Mouse (Mus musculus): ENCODE results near the gene Foxp1.

Gene Foxp1

GRCm38 (mm10) chr6:99274667-99275066, 247.9 kb downstream of the Foxp1 start:
- no peak for DNase-seq

DNA sequence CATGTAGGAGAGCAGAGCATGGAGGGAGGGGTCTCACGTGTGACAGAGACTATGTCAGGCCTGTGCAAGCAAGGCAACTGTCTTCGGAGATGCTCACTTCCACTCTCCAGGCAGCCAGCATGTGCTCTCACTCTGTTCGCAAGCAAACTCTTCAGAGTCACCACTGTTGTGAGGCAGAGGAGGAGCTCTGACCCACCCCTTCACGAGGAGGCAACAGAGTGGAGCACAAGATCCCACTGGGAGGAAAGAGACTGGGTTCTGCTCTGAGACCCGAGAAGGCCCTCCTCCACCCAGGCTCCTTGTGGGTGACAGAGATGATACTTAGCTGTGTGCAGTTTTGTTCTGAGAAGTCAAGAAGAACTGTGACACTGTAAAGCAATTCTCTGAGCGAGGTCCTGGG, 248.3 kb downstream of the Foxp1 start:
- no peak for DNase-seq

DNA sequence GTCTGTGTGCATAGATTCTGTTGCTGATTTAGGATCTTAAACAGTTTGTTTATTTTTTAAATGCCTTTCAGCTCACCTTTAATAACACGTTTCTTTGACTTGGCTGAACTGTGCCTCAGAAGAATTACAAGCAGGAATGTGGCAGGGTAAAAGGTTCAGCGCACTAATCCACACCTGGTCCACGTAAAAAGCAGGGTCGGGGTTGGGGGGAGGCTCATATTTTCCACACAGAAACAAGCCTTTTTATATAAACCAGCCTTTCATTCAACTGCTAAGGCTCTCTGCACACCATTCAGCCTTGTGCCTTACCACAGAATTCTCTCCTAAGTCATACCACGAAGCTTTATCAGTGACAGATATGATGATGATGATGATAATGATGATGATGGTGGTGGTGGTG, 249.3 kb downstream of the Foxp1 start:
- DNase-seq: no peak

DNA sequence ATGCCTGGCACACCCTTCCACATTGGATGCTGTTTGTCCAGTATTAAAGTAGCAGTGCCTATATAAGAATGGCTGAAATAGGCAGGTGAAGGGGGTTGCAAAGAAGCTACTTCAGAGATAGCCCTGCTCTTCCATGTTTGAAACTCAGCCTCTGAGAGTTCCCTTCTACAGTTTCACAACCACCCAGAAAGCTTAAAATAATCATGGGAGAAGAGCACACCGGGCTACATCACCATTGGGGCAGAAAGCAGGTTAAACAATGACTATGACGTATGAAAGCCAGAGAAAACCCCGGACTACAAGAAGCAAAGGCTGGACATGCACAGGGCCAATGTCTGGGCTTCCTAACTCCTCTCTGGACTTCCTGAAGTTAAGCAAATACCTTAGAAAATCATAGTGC, 250.3 kb downstream of the Foxp1 start:
- DNase-seq: no peak

DNA sequence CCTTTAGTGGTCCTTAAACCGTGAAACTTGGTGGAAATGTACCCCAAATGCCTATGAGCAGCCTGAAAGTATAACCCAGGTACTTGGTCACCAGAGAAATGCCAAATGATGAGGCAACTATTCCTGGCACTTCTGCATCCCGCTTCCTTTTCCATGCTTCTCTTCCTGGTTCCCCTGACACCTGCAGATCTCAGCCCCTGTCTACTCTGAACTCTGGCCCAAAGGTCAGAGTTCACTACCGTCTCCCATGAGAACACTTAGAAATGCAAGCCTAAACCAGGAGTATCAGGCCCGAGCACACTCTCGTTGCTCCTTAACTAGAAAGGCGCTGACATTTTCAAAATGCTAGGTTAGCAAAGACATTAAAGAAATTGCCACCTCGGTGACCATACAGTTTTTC, 250.8 kb downstream of the Foxp1 start:
- no peak for DNase-seq

DNA sequence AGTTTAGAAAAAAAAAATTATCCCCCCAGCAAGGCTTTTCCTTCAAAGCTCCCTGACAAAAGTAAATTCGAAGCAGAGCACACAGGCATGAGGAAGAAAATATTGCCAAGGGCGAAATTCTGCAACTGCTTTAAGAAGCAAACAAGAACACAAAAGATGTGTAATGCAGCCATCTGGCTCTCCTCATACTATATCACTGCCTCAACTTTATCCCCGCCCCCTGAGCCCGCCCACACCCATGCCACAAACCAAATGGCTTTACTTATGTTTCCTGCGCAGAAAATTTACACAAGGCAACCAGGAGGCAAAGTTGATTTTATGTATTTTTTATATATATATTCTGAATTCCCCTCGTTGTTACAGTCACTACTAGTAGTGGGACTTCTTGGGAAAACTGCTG, 252.6 kb downstream of the Foxp1 start:
- DNase-seq: no peak

- DNase-seq: no peak
Measured at GRCm38 (mm10) chr6:99268171-99269061, 254.1 kb downstream of the Foxp1 start.

- DNase-seq: no peak
Measured at GRCm38 (mm10) chr6:99265945-99266656, 256.4 kb downstream of the Foxp1 start.

DNA sequence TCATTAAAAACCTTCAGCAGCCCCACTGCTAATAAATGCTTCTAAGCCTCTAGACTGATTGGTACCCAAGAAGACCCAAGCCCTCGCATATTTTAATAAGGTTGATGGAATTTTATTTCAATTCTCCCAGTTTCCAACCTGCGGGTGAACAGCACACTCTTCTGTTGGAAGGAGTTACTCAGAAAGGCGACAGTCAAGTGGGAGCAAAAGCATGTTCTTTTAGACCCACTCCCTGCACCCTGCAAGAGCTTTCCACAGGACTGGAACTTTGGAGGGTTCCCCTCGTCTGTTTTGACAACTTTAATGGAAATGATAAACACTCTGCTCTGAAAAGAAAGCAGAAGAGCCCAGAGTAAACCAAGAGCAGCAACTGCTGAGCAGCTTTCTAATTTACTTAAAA, 257.3 kb downstream of the Foxp1 start:
- DNase-seq: no peak

DNA sequence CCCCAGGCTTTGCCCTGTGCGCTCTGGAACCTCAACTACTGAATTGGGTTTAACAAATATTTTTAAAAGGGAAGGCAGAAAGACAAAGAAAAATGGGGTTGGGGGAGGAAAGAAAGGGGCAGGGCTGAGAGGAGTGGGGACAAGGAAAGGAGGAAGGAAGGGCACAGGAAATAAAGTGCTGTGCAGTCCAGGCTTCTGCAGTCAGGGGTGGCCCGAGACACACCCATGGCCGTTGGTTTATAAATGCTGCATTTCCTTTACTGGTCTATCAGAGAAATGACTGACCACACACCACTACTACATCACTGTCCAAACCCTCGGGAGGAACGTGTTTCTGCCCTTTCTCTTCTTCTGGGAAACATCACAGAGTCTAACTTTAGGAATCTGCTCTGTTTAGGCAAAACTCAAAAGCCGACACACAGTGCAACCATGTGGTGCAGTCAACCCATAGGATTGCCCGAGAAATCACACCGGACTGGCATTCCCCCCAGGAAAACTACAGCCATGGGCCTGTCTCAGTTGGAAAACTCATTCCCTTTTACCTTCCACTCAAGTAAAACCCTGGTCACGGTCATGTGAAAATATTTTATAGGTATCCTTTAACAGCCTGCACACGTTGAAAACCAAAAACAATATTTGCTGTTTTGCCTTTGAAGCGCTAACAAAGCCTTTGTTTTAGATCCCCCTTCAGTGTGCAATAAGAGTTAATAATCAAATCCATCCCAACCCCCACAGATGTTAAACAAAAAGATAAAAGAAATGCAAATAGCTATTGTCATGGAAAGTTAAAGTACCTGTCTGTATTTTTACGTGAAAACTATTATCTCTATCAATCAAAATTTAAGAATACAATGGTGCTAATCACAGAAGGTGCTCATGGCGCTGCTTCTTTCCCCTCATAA, 258.1 kb downstream of the Foxp1 start:
- no peak for DNase-seq

DNA sequence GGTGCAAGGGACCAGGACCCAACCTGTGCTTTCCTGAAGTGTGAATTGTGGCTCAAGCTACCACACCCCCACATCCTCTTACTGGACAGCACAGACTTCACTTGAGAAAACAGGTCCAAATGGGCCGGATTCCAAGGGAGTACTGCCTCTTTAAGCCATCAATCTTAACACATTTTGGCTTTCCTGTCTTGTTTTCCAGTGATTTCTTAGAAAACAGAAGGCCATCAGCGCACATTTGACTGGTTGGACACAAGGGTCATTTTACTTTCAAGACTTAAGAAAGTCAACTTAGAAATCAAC, 258.7 kb downstream of the Foxp1 start:
- DNase-seq: no peak

GRCm38 (mm10) chr6:99263061-99263885, 259.2 kb downstream of the Foxp1 start:
- DNase-seq: no peak

- DNase-seq: no peak
Measured at GRCm38 (mm10) chr6:99261737-99262130, 260.8 kb downstream of the Foxp1 start.

- no peak for DNase-seq
Measured at GRCm38 (mm10) chr6:99260941-99261736, 261.4 kb downstream of the Foxp1 start.

GRCm38 (mm10) chr6:99258346-99258745, 264.2 kb downstream of the Foxp1 start:
- no peak for DNase-seq

DNA sequence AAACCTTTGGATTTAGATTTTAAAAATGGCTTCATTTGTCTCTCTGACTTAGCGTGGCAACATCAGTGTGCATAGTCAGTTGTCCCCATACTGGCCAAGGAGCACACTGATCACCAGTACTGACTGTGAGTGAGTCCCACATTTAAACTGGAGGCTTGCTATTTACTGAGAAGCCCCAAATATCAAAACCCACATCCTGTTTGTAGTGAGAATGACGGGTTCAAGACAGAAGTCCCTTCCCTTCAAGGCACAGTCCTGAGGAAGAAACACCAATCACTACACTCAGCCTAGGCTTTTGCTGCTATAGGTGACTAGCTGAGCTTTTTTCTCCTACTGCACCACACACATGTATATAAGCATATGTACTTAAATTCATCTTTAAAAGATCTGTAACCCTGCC, 264.8 kb downstream of the Foxp1 start:
- DNase-seq: no peak

DNA sequence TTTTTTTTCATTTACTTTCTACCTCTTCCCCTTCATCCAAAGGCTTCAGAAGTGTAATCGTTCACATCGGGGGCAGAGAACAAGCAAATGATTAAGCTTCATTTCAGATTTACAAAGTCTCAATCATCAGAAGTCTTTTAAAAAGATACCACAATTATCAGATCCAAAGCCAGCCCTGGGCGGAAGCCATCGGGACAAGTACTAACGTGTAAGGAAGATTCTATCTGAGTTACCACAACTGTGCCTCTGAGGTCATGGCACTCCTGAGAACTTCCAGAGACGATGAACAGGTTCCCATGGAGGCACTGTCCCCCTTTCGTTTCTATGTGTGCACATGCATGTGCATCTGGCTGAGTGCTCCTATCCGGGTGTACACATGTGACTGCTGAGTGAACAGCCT, 269.2 kb downstream of the Foxp1 start:
- no peak for DNase-seq

- no peak for DNase-seq
Measured at GRCm38 (mm10) chr6:99252816-99253215, 269.7 kb downstream of the Foxp1 start.

- DNase-seq: no peak
Measured at GRCm38 (mm10) chr6:99251924-99252323, 270.6 kb downstream of the Foxp1 start.

DNA sequence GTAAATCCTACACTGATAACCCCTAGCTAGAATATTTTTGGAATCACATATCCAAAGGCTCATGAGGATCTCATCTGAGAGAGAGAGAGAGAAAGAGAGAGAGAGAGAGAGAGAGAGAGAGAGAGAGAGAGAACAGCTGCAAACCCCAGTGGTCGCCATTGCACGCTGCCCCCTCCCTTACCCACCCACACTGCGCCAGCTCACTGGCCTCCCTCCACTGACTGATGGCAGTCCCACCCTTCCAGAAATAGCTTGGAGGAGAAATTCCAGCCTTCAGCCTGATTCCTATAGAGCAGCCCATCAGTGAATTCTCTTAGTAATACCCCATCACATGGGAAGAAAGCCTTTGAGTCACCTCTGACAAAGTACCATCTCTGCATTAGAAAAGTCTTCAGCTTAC, 271.3 kb downstream of the Foxp1 start:
- DNase-seq: no peak

DNA sequence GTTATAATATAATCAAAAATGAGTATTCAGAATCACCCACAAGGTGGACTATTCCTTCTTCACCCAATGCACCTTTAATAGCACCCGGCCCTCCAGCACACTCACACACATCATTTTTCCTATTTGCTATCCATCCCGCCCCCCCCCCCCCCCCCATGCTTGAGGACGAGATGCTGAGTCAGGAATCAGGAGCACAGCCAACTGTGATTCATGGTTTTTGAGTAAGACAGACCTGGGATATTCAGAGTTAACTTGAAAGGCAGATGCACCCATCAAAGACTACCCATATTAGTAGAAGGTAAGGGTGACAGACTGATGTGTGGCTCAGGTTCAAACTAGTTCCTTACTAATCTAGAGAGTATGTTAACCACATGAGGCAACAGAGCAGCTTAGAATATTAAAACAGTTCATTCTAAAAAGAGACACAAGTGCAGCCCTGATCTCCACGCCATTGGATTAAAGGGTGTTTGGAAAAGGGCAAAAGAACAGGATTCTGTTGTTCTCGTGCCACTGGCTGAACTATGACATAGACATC, 273.0 kb downstream of the Foxp1 start:
- DNase-seq: no peak

Data from cerebellum, adult 8-10 months (tissue).